ENCODE assay signal across 8 mouse cellular contexts in genomic region chr7:74354527-74355256, GRCm38 (mm10).
DNase-seq lines count a peak whose midpoint lies in the region; ATAC-seq and TF ChIP-seq lines count a peak whose summit lies in the region.

No protein-coding gene starts in this region.

- no peaks in the 10 kb centered on the region for H3K36me3 ChIP-seq in forebrain, embryonic 13.5 days (ENCODE audit: poor library complexity, severe bottlenecking)
- H3K36me3 ChIP-seq in kidney, postnatal 0 days (ENCODE audit: insufficient read depth, low read length) = no peaks in the 10 kb centered on the region

- H3K9ac ChIP-seq in forebrain, embryonic 13.5 days = peak overlapping the region; percentile 54
- no peak overlapping the region for H3K9ac ChIP-seq in kidney, postnatal 0 days (ENCODE audit: low read depth, low read length)

- no peak overlapping the region for H3K4me2 ChIP-seq in forebrain, embryonic 13.5 days
- H3K4me2 ChIP-seq in kidney, postnatal 0 days (ENCODE audit: low read length) = no peak overlapping the region

- peak; percentile 75 for TF ChIP-seq CTCF in brain, embryonic 14.5 days (IDR thresholded peaks at IDR 0.05; ENCODE audit: borderline replicate concordance, extremely low read depth, insufficient read depth, insufficient read length)
- peak; percentile 89 for TF ChIP-seq CTCF in kidney, postnatal 0 days (IDR thresholded peaks at IDR 0.05; ENCODE audit: low read depth)

- DNase-seq in ovary, postnatal 14 days (ENCODE audit: low spot score) = peak; percentile 27
- DNase-seq in ovary, postnatal 10 days (ENCODE audit: low spot score) = no peak
- peak; percentile 96 for DNase-seq in brain, embryonic 14.5 days (ENCODE audit: low read depth)
- DNase-seq in kidney, postnatal 0 days (ENCODE audit: low spot score) = peak; percentile 90
- DNase-seq in mesoderm, embryonic 11.5 days (ENCODE audit: low read depth, low spot score) = peak; percentile 90
- DNase-seq in urinary bladder, postnatal 25 days (ENCODE audit: low spot score) = no peak
- no peak for DNase-seq in ovary, adult 18-20 months (ENCODE audit: low spot score)

- no peak overlapping the region for H3K4me3 ChIP-seq in forebrain, embryonic 13.5 days
- H3K4me3 ChIP-seq in kidney, postnatal 0 days (replicated peaks; ENCODE audit: low read depth, low read length) = no peak overlapping the region

- H3K27ac ChIP-seq in forebrain, embryonic 13.5 days = peak overlapping the region; percentile 59
- no peak overlapping the region for H3K27ac ChIP-seq in kidney, postnatal 0 days

- peak; percentile 64 for ATAC-seq in forebrain, embryonic 13.5 days
- 0 out of 2 replicates have a peak, but pooled peaks have one; percentile 33 for ATAC-seq in kidney, postnatal 0 days (replicated peaks; ENCODE audit: low FRiP score, low read depth)

- no peak for TF ChIP-seq POLR2A in brain, embryonic 14.5 days (IDR thresholded peaks at IDR 0.05; ENCODE audit: borderline replicate concordance, extremely low read depth, insufficient read depth, insufficient read length, poor library complexity, severe bottlenecking)

- 59% methylated on average over 8 of the region's 8 CpGs for WGBS in forebrain, embryonic 13.5 days
- 53% methylated on average over 8 of the region's 8 CpGs for WGBS in kidney, postnatal 0 days

- no peaks in the 10 kb centered on the region for H3K9me3 ChIP-seq in forebrain, embryonic 13.5 days (replicated peaks)
- no peaks in the 10 kb centered on the region for H3K9me3 ChIP-seq in kidney, postnatal 0 days (replicated peaks; ENCODE audit: low read length)

- peaks cover 8% of the 10 kb centered on the region for H3K4me1 ChIP-seq in forebrain, embryonic 13.5 days
- H3K4me1 ChIP-seq in kidney, postnatal 0 days (replicated peaks; ENCODE audit: insufficient read depth, low read length) = no peaks in the 10 kb centered on the region

- H3K27me3 ChIP-seq in forebrain, embryonic 13.5 days = no peaks in the 10 kb centered on the region
- H3K27me3 ChIP-seq in kidney, postnatal 0 days (ENCODE audit: insufficient read depth, low read length) = no peaks in the 10 kb centered on the region

Comparison
In these comparisons a context has a peak if more than half of its experiments do, and no peak if none do; other contexts are left out.
1. DNase-seq: peak in ovary, postnatal 14 days (single experiment), brain, embryonic 14.5 days (single experiment), kidney, postnatal 0 days (single experiment) and mesoderm, embryonic 11.5 days (single experiment); none in ovary, postnatal 10 days (single experiment), urinary bladder, postnatal 25 days (single experiment) and ovary, adult 18-20 months (single experiment).